Mouse (Mus musculus) lung, postnatal 0 days (tissue): ENCODE results near the gene Ltbp2. TPM values are rescaled to one million over a fixed set of nuclear protein-coding genes. Genes with fewer than 3 reads are reported as not detected.
A peak's percentile ranks its signal among the peaks of the same experiment; 100 is the strongest.

Experiments used
- ATAC-seq: fragments of 200-750 bp; cut with Nextera tagmentation; 2 replicates; pipeline ENCODE4 v1.8.0; 2017; ENCODE audit warnings: moderate library complexity
- DNase-seq: peaks from one replicate; pipeline ENCODE4 v3.0.0-alpha.2; 2016; ENCODE audit warnings: low spot score
- H3K27ac ChIP-seq: fragments of 300-500 bp; sonication (generic); 2 replicates; pipeline ENCODE4 v1.5.1; 2014; ENCODE audit warnings: antibody characterized with exemption, mild to moderate bottlenecking, low read length, mixed read lengths
- H3K27me3 ChIP-seq: fragments of 300-500 bp; sonication (generic); replicated peaks from 2 replicates; pipeline ENCODE4 v1.6.1; 2014; ENCODE audit warnings: low read length, mixed read lengths; ENCODE audit not compliant: insufficient read depth
- H3K36me3 ChIP-seq: fragments of 300-500 bp; sonication (generic); 2 replicates; pipeline ENCODE4 v1.6.1; 2014; ENCODE audit warnings: low read length, mixed read lengths; ENCODE audit not compliant: insufficient read depth
- H3K4me1 ChIP-seq: fragments of 300-500 bp; sonication (generic); 2 replicates; pipeline ENCODE4 v1.6.1; 2014; ENCODE audit warnings: antibody characterized with exemption, low read depth, low read length, mixed read lengths; ENCODE audit not compliant: insufficient read depth
- H3K4me2 ChIP-seq: fragments of 300-500 bp; sonication (generic); replicated peaks from 2 replicates; pipeline ENCODE4 v1.6.1; 2014; ENCODE audit warnings: low read depth, mild to moderate bottlenecking, low read length, moderate library complexity, mixed read lengths
- H3K4me3 ChIP-seq: fragments of 300-500 bp; sonication (generic); 2 replicates; pipeline ENCODE4 v1.5.1; 2014; ENCODE audit warnings: low read depth, low read length
- H3K9ac ChIP-seq: fragments of 300-500 bp; sonication (generic); replicated peaks from 2 replicates; pipeline ENCODE4 v1.6.1; 2014; ENCODE audit warnings: low read depth, mild to moderate bottlenecking
- H3K9me3 ChIP-seq: fragments of 300-500 bp; sonication (generic); 2 replicates; pipeline ENCODE4 v1.6.1; 2016; ENCODE audit warnings: low read length, mixed read lengths
- CTCF ChIP-seq: IDR thresholded peaks from 2 replicates; pipeline ENCODE4 v1.5.1; 2016; ENCODE audit warnings: antibody characterized with exemption, mild to moderate bottlenecking
- EP300 ChIP-seq: IDR thresholded peaks from 2 replicates; pipeline ENCODE4 v1.6.1; 2016; ENCODE audit warnings: antibody characterized with exemption, mild to moderate bottlenecking, control low read depth
- WGBS: fragments of 180-500 bp; shearing (Covaris S2); extraction: QIAGEN DNeasy Blood & Tissue Kit; methylation state at CpG from one replicate; pipeline ENCODE4 v1.1.7; 2014; 5-methylcytosine and 5-hydroxymethylcytosine counted together
- polyA plus RNA-seq: library from polyadenylated mRNA; unstranded; fragments of >200 nt; fragmentation: Nextera tagmentation; extraction: Ambion mirVana; gene quantifications from 2 replicates; pipeline ENCODE4 v1.2.1, GENCODE M21; 2015

Ltbp2 gene
- polyA plus RNA-seq, 1 experiment from 2014 or later, result 22.4 TPM

- Histone ChIP-seq H3K4me3 (no peak overlapping the region), H3K36me3 (no peaks in the 10 kb centered on the region), H3K27me3 (no peaks in the 10 kb centered on the region), H3K27ac (no peak overlapping the region), H3K4me2 (no peak overlapping the region), H3K9ac (no peak overlapping the region), H3K4me1 (peaks cover 4% of the 10 kb centered on the region; the same call in 1 of the 2 replicates), H3K9me3 (no peaks in the 10 kb centered on the region)
- DNase-seq, result peak; percentile 63
- WGBS, result 24% methylated on average over 9 of the region's 9 CpGs
- TF ChIP-seq EP300 (no peak), CTCF (no peak)
- peak; percentile 40; the same call in 1 of the 2 replicates for ATAC-seq
Observed at GRCm38 (mm10) chr12:84846594-84847014, 29.7 kb downstream of the Ltbp2 start.

- Histone ChIP-seq H3K36me3 (no peaks in the 10 kb centered on the region), H3K9ac (no peak overlapping the region), H3K9me3 (no peaks in the 10 kb centered on the region), H3K27ac (no peak overlapping the region), H3K4me1 (peaks cover 4% of the 10 kb centered on the region; the same call in 1 of the 2 replicates), H3K4me2 (no peak overlapping the region), H3K27me3 (no peaks in the 10 kb centered on the region), H3K4me3 (no peak overlapping the region)
- ATAC-seq (no peak), DNase-seq (no peak)
- 67% methylated on average over 6 of the region's 6 CpGs for WGBS
- TF ChIP-seq CTCF (no peak), EP300 (no peak)
Observed at GRCm38 (mm10) chr12:84842706-84843105, 33.6 kb downstream of the Ltbp2 start.

- DNase-seq, result no peak
- Histone ChIP-seq H3K9me3 (no peaks in the 10 kb centered on the region), H3K27me3 (no peaks in the 10 kb centered on the region), H3K4me2 (no peak overlapping the region), H3K9ac (no peak overlapping the region), H3K27ac (no peak overlapping the region), H3K36me3 (no peaks in the 10 kb centered on the region), H3K4me1 (0 out of 2 replicates have a peak, but pooled peaks cover 4% of the 10 kb centered on the region), H3K4me3 (no peak overlapping the region)
- 66% methylated on average over 15 of the region's 15 CpGs for WGBS
- no peak for TF ChIP-seq EP300
- TF ChIP-seq CTCF, result no peak
- ATAC-seq, result no peak
Observed at GRCm38 (mm10) chr12:84841158-84842140, 34.9 kb downstream of the Ltbp2 start.

- Histone ChIP-seq H3K4me3 (no peak overlapping the region), H3K27me3 (no peaks in the 10 kb centered on the region), H3K36me3 (no peaks in the 10 kb centered on the region), H3K9ac (no peak overlapping the region), H3K27ac (no peak overlapping the region), H3K9me3 (no peaks in the 10 kb centered on the region), H3K4me2 (no peak overlapping the region), H3K4me1 (0 out of 2 replicates have a peak, but pooled peaks cover 4% of the 10 kb centered on the region)
- TF ChIP-seq CTCF (no peak), EP300 (no peak)
- 79% methylated on average over 3 of the region's 3 CpGs for WGBS
- DNase-seq (no peak), ATAC-seq (no peak)
Observed at GRCm38 (mm10) chr12:84840734-84841133, 35.6 kb downstream of the Ltbp2 start.

- no peaks in the 10 kb centered on the region for H3K36me3 ChIP-seq
- WGBS, result 73% methylated on average over 4 of the region's 4 CpGs
- ATAC-seq (no peak), DNase-seq (no peak)
- H3K9ac ChIP-seq, result no peak overlapping the region
- H3K4me2 ChIP-seq, result no peak overlapping the region
- 0 out of 2 replicates have a peak, but pooled peaks cover 4% of the 10 kb centered on the region for H3K4me1 ChIP-seq
- H3K4me3 ChIP-seq, result no peak overlapping the region
- H3K27me3 ChIP-seq, result no peaks in the 10 kb centered on the region
- no peak overlapping the region for H3K27ac ChIP-seq
- TF ChIP-seq EP300 (no peak), CTCF (no peak)
- H3K9me3 ChIP-seq, result no peaks in the 10 kb centered on the region
Observed at GRCm38 (mm10) chr12:84839965-84840364, 36.4 kb downstream of the Ltbp2 start.

- H3K4me2 ChIP-seq, result no peak overlapping the region
- TF ChIP-seq CTCF (no peak), EP300 (no peak)
- H3K9ac ChIP-seq, result no peak overlapping the region
- no peak for ATAC-seq
- H3K9me3 ChIP-seq, result no peaks in the 10 kb centered on the region
- peak overlapping the region; percentile 61 for H3K27ac ChIP-seq
- no peak for DNase-seq
- 64% methylated on average over 5 of the region's 5 CpGs for WGBS
- no peaks in the 10 kb centered on the region for H3K4me1 ChIP-seq
- no peaks in the 10 kb centered on the region for H3K36me3 ChIP-seq
- no peaks in the 10 kb centered on the region for H3K27me3 ChIP-seq
- no peak overlapping the region for H3K4me3 ChIP-seq
Observed at GRCm38 (mm10) chr12:84835626-84836025, 40.7 kb downstream of the Ltbp2 start.
